Mouse (Mus musculus): Measurements from ENCODE around the gene Rasl10b. TPM values are rescaled to one million over a fixed set of nuclear protein-coding genes. Genes with fewer than 3 reads are reported as not detected.
A peak's percentile ranks its signal among the peaks of the same experiment; 100 is the strongest.

Rasl10b gene
- polyA plus RNA-seq, 1 experiment, result 88.9 TPM

- TF ChIP-seq POLR2A (IDR thresholded peaks at IDR 0.05; ENCODE audit: borderline replicate concordance, extremely low read depth, insufficient read depth, insufficient read length, poor library complexity, severe bottlenecking) (no peak), CTCF (IDR thresholded peaks at IDR 0.05; ENCODE audit: borderline replicate concordance, extremely low read depth, insufficient read depth, insufficient read length) (no peak)
- no peak for DNase-seq (ENCODE audit: low read depth)
Observed at GRCm38 (mm10) chr11:83406391-83406790, 2.5 kb upstream of the Rasl10b start.

- no peak for TF ChIP-seq CTCF (IDR thresholded peaks at IDR 0.05; ENCODE audit: borderline replicate concordance, extremely low read depth, insufficient read depth, insufficient read length)
- TF ChIP-seq POLR2A (IDR thresholded peaks at IDR 0.05; ENCODE audit: borderline replicate concordance, extremely low read depth, insufficient read depth, insufficient read length, poor library complexity, severe bottlenecking), result no peak
- DNase-seq (ENCODE audit: low read depth), result no peak
Observed at GRCm38 (mm10) chr11:83408242-83408641, 695 bp upstream of the Rasl10b start.

- peak; percentile 22 for DNase-seq (ENCODE audit: low read depth)
- TF ChIP-seq CTCF (IDR thresholded peaks at IDR 0.05; ENCODE audit: borderline replicate concordance, extremely low read depth, insufficient read depth, insufficient read length) (no peak), POLR2A (IDR thresholded peaks at IDR 0.05; ENCODE audit: borderline replicate concordance, extremely low read depth, insufficient read depth, insufficient read length, poor library complexity, severe bottlenecking) (no peak)
Observed at GRCm38 (mm10) chr11:83409792-83410291, 905 bp downstream of the Rasl10b start.

GRCm38 (mm10) chr11:83410510-83410909, 1.6 kb downstream of the Rasl10b start:
- no peak for TF ChIP-seq POLR2A (IDR thresholded peaks at IDR 0.05; ENCODE audit: borderline replicate concordance, extremely low read depth, insufficient read depth, insufficient read length, poor library complexity, severe bottlenecking)
- no peak for TF ChIP-seq CTCF (IDR thresholded peaks at IDR 0.05; ENCODE audit: borderline replicate concordance, extremely low read depth, insufficient read depth, insufficient read length)
- DNase-seq (ENCODE audit: low read depth), result no peak

- DNase-seq (ENCODE audit: low read depth), result peak; percentile 69
- TF ChIP-seq POLR2A (IDR thresholded peaks at IDR 0.05; ENCODE audit: borderline replicate concordance, extremely low read depth, insufficient read depth, insufficient read length, poor library complexity, severe bottlenecking) (no peak), CTCF (IDR thresholded peaks at IDR 0.05; ENCODE audit: borderline replicate concordance, extremely low read depth, insufficient read depth, insufficient read length) (no peak)
Observed at GRCm38 (mm10) chr11:83417080-83417479, 8.1 kb downstream of the Rasl10b start.

- no peak for TF ChIP-seq POLR2A (IDR thresholded peaks at IDR 0.05; ENCODE audit: borderline replicate concordance, extremely low read depth, insufficient read depth, insufficient read length, poor library complexity, severe bottlenecking)
- DNase-seq (ENCODE audit: low read depth), result no peak
Observed at GRCm38 (mm10) chr11:83417708-83418107, 8.8 kb downstream of the Rasl10b start.

- peak; percentile 72 for DNase-seq (ENCODE audit: low read depth)
- TF ChIP-seq CTCF (IDR thresholded peaks at IDR 0.05; ENCODE audit: borderline replicate concordance, extremely low read depth, insufficient read depth, insufficient read length) (no peak), POLR2A (IDR thresholded peaks at IDR 0.05; ENCODE audit: borderline replicate concordance, extremely low read depth, insufficient read depth, insufficient read length, poor library complexity, severe bottlenecking) (no peak)
Observed at GRCm38 (mm10) chr11:83418566-83418965, 9.6 kb downstream of the Rasl10b start.

GRCm38 (mm10) chr11:83420338-83420737, 11.4 kb downstream of the Rasl10b start:
- no peak for DNase-seq (ENCODE audit: low read depth)
- no peak for TF ChIP-seq POLR2A (IDR thresholded peaks at IDR 0.05; ENCODE audit: borderline replicate concordance, extremely low read depth, insufficient read depth, insufficient read length, poor library complexity, severe bottlenecking)
- peak; percentile 52; the same call in 1 of the 2 replicates for TF ChIP-seq CTCF (IDR thresholded peaks at IDR 0.05; ENCODE audit: borderline replicate concordance, extremely low read depth, insufficient read depth, insufficient read length)

GRCm38 (mm10) chr11:83421305-83421704, 12.4 kb downstream of the Rasl10b start:
- no peak for TF ChIP-seq CTCF (IDR thresholded peaks at IDR 0.05; ENCODE audit: borderline replicate concordance, extremely low read depth, insufficient read depth, insufficient read length)
- no peak for TF ChIP-seq POLR2A (IDR thresholded peaks at IDR 0.05; ENCODE audit: borderline replicate concordance, extremely low read depth, insufficient read depth, insufficient read length, poor library complexity, severe bottlenecking)
- peak; percentile 39 for DNase-seq (ENCODE audit: low read depth)

GRCm38 (mm10) chr11:83424681-83425080, 15.7 kb downstream of the Rasl10b start:
- TF ChIP-seq POLR2A (IDR thresholded peaks at IDR 0.05; ENCODE audit: borderline replicate concordance, extremely low read depth, insufficient read depth, insufficient read length, poor library complexity, severe bottlenecking), result no peak
- peak; percentile 97 for TF ChIP-seq CTCF (IDR thresholded peaks at IDR 0.05; ENCODE audit: borderline replicate concordance, extremely low read depth, insufficient read depth, insufficient read length)
- peak; percentile 80 for DNase-seq (ENCODE audit: low read depth)

- no peak for TF ChIP-seq POLR2A (IDR thresholded peaks at IDR 0.05; ENCODE audit: borderline replicate concordance, extremely low read depth, insufficient read depth, insufficient read length, poor library complexity, severe bottlenecking)
- no peak for TF ChIP-seq CTCF (IDR thresholded peaks at IDR 0.05; ENCODE audit: borderline replicate concordance, extremely low read depth, insufficient read depth, insufficient read length)
- DNase-seq (ENCODE audit: low read depth), result no peak
Observed at GRCm38 (mm10) chr11:83426964-83427363, 18.0 kb downstream of the Rasl10b start.

- DNase-seq (ENCODE audit: low read depth), result no peak
- no peak for TF ChIP-seq CTCF (IDR thresholded peaks at IDR 0.05; ENCODE audit: borderline replicate concordance, extremely low read depth, insufficient read depth, insufficient read length)
- TF ChIP-seq POLR2A (IDR thresholded peaks at IDR 0.05; ENCODE audit: borderline replicate concordance, extremely low read depth, insufficient read depth, insufficient read length, poor library complexity, severe bottlenecking), result no peak
Observed at GRCm38 (mm10) chr11:83429355-83429754, 20.4 kb downstream of the Rasl10b start, which contains the start of gene Gas2l2. TSS of gene Gas2l2 (minus strand) at chr11:83429455.

Measured in brain, embryonic 14.5 days (tissue).